Mouse (Mus musculus) MEL (cell line): ENCODE results near the gene Dnm2. TPM values are rescaled to one million over a fixed set of nuclear protein-coding genes. Genes with fewer than 3 reads are reported as not detected.

Source experiments
- DNase-seq: peaks from one replicate; pipeline ENCODE4 v3.0.0; 2011; ENCODE audit warnings: low read depth, low spot score
- H3K27ac ChIP-seq: 2 replicates; pipeline ENCODE4 v1.5.1; 2012; ENCODE audit warnings: low read depth, mild to moderate bottlenecking, control low read depth, low read length, moderate library complexity; ENCODE audit not compliant: control insufficient read depth
- H3K27me3 ChIP-seq, 2 experiments: fragments of 150-350 bp in 1 of 2; sonication (generic) in 1 of 2; 2 replicates each; pipeline ENCODE4 v1.6.1; 2012; ENCODE audit warnings: low read length in 2 of 2, mild to moderate bottlenecking in 2 of 2, improper control_type of control experiment in 1 of 2, moderate library complexity in 1 of 2; ENCODE audit not compliant: insufficient read depth in 2 of 2, control insufficient read depth in 1 of 2
- H3K36me3 ChIP-seq, 2 experiments: 2 replicates each; pipeline ENCODE4 v1.6.1; 2012 to 2014; ENCODE audit warnings: low read length in 2 of 2, improper control_type of control experiment in 1 of 2, inconsistent platforms in 1 of 2, mild to moderate bottlenecking in 1 of 2; ENCODE audit not compliant: insufficient read depth in 2 of 2, control insufficient read depth in 1 of 2
- H3K4me1 ChIP-seq, 2 experiments: fragments of 150-350 bp in 1 of 2; sonication (generic) in 1 of 2; 2 replicates each; pipeline ENCODE4 v1.6.1; 2012; ENCODE audit warnings: low read length in 2 of 2, improper control_type of control experiment in 1 of 2, mild to moderate bottlenecking in 1 of 2; ENCODE audit not compliant: insufficient read depth in 2 of 2, control insufficient read depth in 1 of 2
- H3K4me3 ChIP-seq, 2 experiments: fragments of 150-350 bp in 1 of 2; sonication (generic) in 1 of 2; 2 replicates each; pipeline ENCODE4 v1.5.1; 2012; ENCODE audit warnings: low read depth in 2 of 2, low read length in 2 of 2, mild to moderate bottlenecking in 2 of 2, moderate library complexity in 2 of 2, control low read depth in 1 of 2, improper control_type of control experiment in 1 of 2; ENCODE audit not compliant: control insufficient read depth in 1 of 2, insufficient read depth in 1 of 2
- H3K79me2 ChIP-seq: 2 replicates; pipeline ENCODE4 v1.6.1; 2012; ENCODE audit warnings: mild to moderate bottlenecking, low read length, moderate library complexity; ENCODE audit not compliant: control insufficient read depth, poor library complexity, insufficient read depth
- H3K9ac ChIP-seq: 2 replicates; pipeline ENCODE4 v1.6.1; 2012; ENCODE audit warnings: low read depth, mild to moderate bottlenecking, control low read depth, low read length, moderate library complexity; ENCODE audit not compliant: control insufficient read depth, poor library complexity, severe bottlenecking
- H3K9me3 ChIP-seq: fragments of 150-350 bp; sonication (generic); replicated peaks from 2 replicates; pipeline ENCODE4 v1.6.1; 2012; ENCODE audit warnings: mild to moderate bottlenecking, low read length, improper control_type of control experiment, moderate library complexity; ENCODE audit not compliant: insufficient read depth
- BHLHE40 ChIP-seq: IDR thresholded peaks from 2 replicates; pipeline ENCODE4 v1.6.1; 2012; ENCODE audit warnings: low read depth, mild to moderate bottlenecking, inconsistent platforms, low read length, improper control_type of control experiment, borderline replicate concordance
- CHD1 ChIP-seq: IDR thresholded peaks from 2 replicates; pipeline ENCODE4 v1.6.1; 2012; ENCODE audit warnings: low read depth, mild to moderate bottlenecking, inconsistent platforms, low read length, improper control_type of control experiment
- CHD2 ChIP-seq: IDR thresholded peaks from 2 replicates; pipeline ENCODE4 v1.6.1; 2011; ENCODE audit warnings: low read length, improper control_type of control experiment
- CTCF ChIP-seq, 3 experiments: IDR thresholded peaks in 2 of 3; conservative IDR thresholded peaks in 1 of 3; 2 replicates each; pipeline ENCODE4 v1.5.1; 2011 to 2012; ENCODE audit warnings: low read length in 3 of 3, low read depth in 2 of 3, mild to moderate bottlenecking in 2 of 3, improper control_type of control experiment in 1 of 3, inconsistent platforms in 1 of 3, mixed read lengths in 1 of 3, moderate library complexity in 1 of 3; ENCODE audit not compliant: control insufficient read depth in 1 of 3, insufficient read depth in 1 of 3, poor library complexity in 1 of 3, severe bottlenecking in 1 of 3
- E2F4 ChIP-seq: IDR thresholded peaks from 2 replicates; pipeline ENCODE4 v1.6.1; 2011; ENCODE audit warnings: low read depth, low read length, improper control_type of control experiment, borderline replicate concordance
- EP300 ChIP-seq, 2 experiments: IDR thresholded peaks; 2 replicates each; pipeline ENCODE4 v1.6.1; 2011; ENCODE audit warnings: improper control_type of control experiment in 2 of 2, low read length in 2 of 2, low read depth in 1 of 2, mild to moderate bottlenecking in 1 of 2
- GABPA ChIP-seq: IDR thresholded peaks from 2 replicates; pipeline ENCODE4 v1.6.1; 2012; ENCODE audit warnings: low read depth, mild to moderate bottlenecking, inconsistent platforms, low read length, improper control_type of control experiment, moderate library complexity
- GATA1 ChIP-seq: IDR thresholded peaks from 2 replicates; pipeline ENCODE4 v1.6.1; 2011; ENCODE audit warnings: low read depth, low read length, improper control_type of control experiment
- HCFC1 ChIP-seq: IDR thresholded peaks from 2 replicates; pipeline ENCODE4 v1.6.1; 2012; ENCODE audit warnings: low read depth, mild to moderate bottlenecking, inconsistent platforms, low read length, improper control_type of control experiment, moderate library complexity
- JUND ChIP-seq: IDR thresholded peaks from 2 replicates; pipeline ENCODE4 v1.6.1; 2011; ENCODE audit warnings: low read depth, mild to moderate bottlenecking, improper control_type of control experiment, low read length
- MAFK ChIP-seq: IDR thresholded peaks from 2 replicates; pipeline ENCODE4 v1.6.1; 2011; ENCODE audit warnings: low read depth, mild to moderate bottlenecking, low read length, improper control_type of control experiment, borderline replicate concordance
- MAX ChIP-seq: IDR thresholded peaks from 2 replicates; pipeline ENCODE4 v1.6.1; 2011; ENCODE audit warnings: low read length, improper control_type of control experiment
- MEF2A ChIP-seq: IDR thresholded peaks from 2 replicates; pipeline ENCODE4 v1.6.1; 2014; ENCODE audit warnings: low read depth, mild to moderate bottlenecking, inconsistent platforms, low read length, improper control_type of control experiment; ENCODE audit not compliant: poor library complexity, insufficient replicate concordance, severe bottlenecking; ENCODE audit errors: extremely low read depth
- MYC ChIP-seq: IDR thresholded peaks from 2 replicates; pipeline ENCODE4 v1.6.1; 2011; ENCODE audit warnings: low read depth, mild to moderate bottlenecking, low read length, improper control_type of control experiment, moderate library complexity
- NELFE ChIP-seq: IDR thresholded peaks from 2 replicates; pipeline ENCODE4 v1.6.1; 2011; ENCODE audit warnings: low read depth, low read length, improper control_type of control experiment
- POLR2A ChIP-seq, 2 experiments: IDR thresholded peaks; 2 replicates each; pipeline ENCODE4 v1.6.1; 2011 to 2012; ENCODE audit warnings: low read length in 2 of 2, mild to moderate bottlenecking in 2 of 2, control low read depth in 1 of 2, improper control_type of control experiment in 1 of 2, low read depth in 1 of 2, moderate library complexity in 1 of 2; ENCODE audit not compliant: control insufficient read depth in 1 of 2, insufficient read depth in 1 of 2, poor library complexity in 1 of 2
- POLR2AphosphoS2 ChIP-seq: IDR thresholded peaks from 2 replicates; pipeline ENCODE4 v1.6.1; 2011; ENCODE audit warnings: low read length, improper control_type of control experiment
- RAD21 ChIP-seq: IDR thresholded peaks from 2 replicates; pipeline ENCODE4 v1.6.1; 2011; ENCODE audit warnings: mild to moderate bottlenecking, low read depth, low read length, improper control_type of control experiment
- SIN3A ChIP-seq: IDR thresholded peaks from 2 replicates; pipeline ENCODE4 v1.6.1; 2012; ENCODE audit warnings: low read length, improper control_type of control experiment, inconsistent platforms
- SMC3 ChIP-seq: IDR thresholded peaks from 2 replicates; pipeline ENCODE4 v1.6.1; 2011; ENCODE audit warnings: low read depth, low read length, improper control_type of control experiment
- TAL1 ChIP-seq: IDR thresholded peaks from 2 replicates; pipeline ENCODE4 v1.6.1; 2012; ENCODE audit warnings: mild to moderate bottlenecking, inconsistent platforms, low read length, moderate library complexity, mixed read lengths
- TCF12 ChIP-seq: IDR thresholded peaks from 2 replicates; pipeline ENCODE4 v1.6.1; 2014; ENCODE audit warnings: low read depth, mild to moderate bottlenecking, inconsistent platforms, low read length, improper control_type of control experiment, moderate library complexity
- UBTF ChIP-seq: IDR thresholded peaks from 2 replicates; pipeline ENCODE4 v1.6.1; 2012; ENCODE audit warnings: low read depth, mild to moderate bottlenecking, inconsistent platforms, low read length, improper control_type of control experiment, moderate library complexity, borderline replicate concordance; ENCODE audit not compliant: insufficient read depth
- USF1 ChIP-seq: IDR thresholded peaks from 2 replicates; pipeline ENCODE4 v1.6.1; 2014; ENCODE audit warnings: low read depth, mild to moderate bottlenecking, inconsistent platforms, low read length, improper control_type of control experiment, moderate library complexity
- ZC3H11A ChIP-seq: IDR thresholded peaks from 2 replicates; pipeline ENCODE4 v1.6.1; 2012; ENCODE audit warnings: low read depth, mild to moderate bottlenecking, inconsistent platforms, low read length, improper control_type of control experiment
- ZKSCAN1 ChIP-seq: IDR thresholded peaks from 2 replicates; pipeline ENCODE4 v1.6.1; 2012; ENCODE audit warnings: low read depth, mild to moderate bottlenecking, inconsistent platforms, low read length, improper control_type of control experiment, moderate library complexity
- ZNF384 ChIP-seq: IDR thresholded peaks from 2 replicates; pipeline ENCODE4 v1.6.1; 2012; ENCODE audit warnings: low read depth, mild to moderate bottlenecking, inconsistent platforms, low read length, improper control_type of control experiment
- polyA plus RNA-seq, 2 experiments: library from polyadenylated mRNA; stranded (reverse) in 1 of 2; unstranded in 1 of 2; fragments of >175 nt in 1 of 2; fragments of >200 nt in 1 of 2; gene quantifications; 2 replicates each; pipeline versions ENCODE4 v1.2.1 to v1.2.4; 2012; ENCODE audit warnings: low replicate concordance in 2 of 2, low read depth in 1 of 2; ENCODE audit not compliant: insufficient read length in 2 of 2, insufficient read depth in 1 of 2, missing spikeins in 1 of 2
- total RNA-seq: library from RNA; depleted of rRNA; stranded (reverse); fragments of 300-350 nt; gene quantifications from 2 replicates; pipeline ENCODE4 v1.2.3, GENCODE M21; 2012

Gene Dnm2
- total and polyA plus RNA-seq, 3 experiments: 117 to 832 (median 237) TPM

- no peaks in the 10 kb centered on the region for H3K27me3 ChIP-seq
- no peaks in the 10 kb centered on the region for H3K79me2 ChIP-seq
- no peak overlapping the region for H3K27ac ChIP-seq
- no peaks in the 10 kb centered on the region for H3K9me3 ChIP-seq
- DNase-seq: peak; percentile 84
- no peak overlapping the region for H3K4me3 ChIP-seq
- H3K36me3 ChIP-seq: peaks cover 0 to 57% of the 10 kb centered on the region in 2 experiments; a peak in 2 of 4 replicates
- H3K4me1 ChIP-seq: no peaks in the 10 kb centered on the region
- H3K9ac ChIP-seq: no peak overlapping the region
- TF ChIP-seq TCF12: no peak
- TF ChIP-seq RAD21: peak; percentile 80
- TF ChIP-seq E2F4: no peak
- no peak for TF ChIP-seq UBTF
- TF ChIP-seq NELFE: no peak
- no peak for TF ChIP-seq CHD2
- peak; percentile 66 for TF ChIP-seq ZC3H11A
- TF ChIP-seq POLR2A (IDR thresholded peaks at IDR 0.05; ENCODE audit: control insufficient read depth in 1 of 2, insufficient read depth in 1 of 2, low read depth in 1 of 2, low read length in 2 of 2, poor library complexity in 1 of 2): no peak
- peak; percentile 78 for TF ChIP-seq SMC3
- no peak for TF ChIP-seq BHLHE40
- peak; percentile 77 to 93 (median 80) for TF ChIP-seq CTCF (IDR thresholded peaks at IDR 0.05 in 2 of 3, conservative IDR thresholded peaks at IDR 0.05 in 1 of 3; ENCODE audit: control insufficient read depth in 1 of 3, insufficient read depth in 1 of 3, low read depth in 2 of 3, low read length in 3 of 3, poor library complexity in 1 of 3, severe bottlenecking in 1 of 3)
- no peak for TF ChIP-seq MEF2A
- no peak for TF ChIP-seq MYC
- TF ChIP-seq GATA1: no peak
- no peak for TF ChIP-seq USF1
- TF ChIP-seq POLR2AphosphoS2: 0 out of 2 replicates have a peak, but pooled peaks have one; percentile 27
- TF ChIP-seq JUND: no peak
- peak; percentile 83 for TF ChIP-seq ZNF384
- TF ChIP-seq SIN3A: peak; percentile 30; the same call in 1 of the 2 replicates
- no peak for TF ChIP-seq HCFC1
- TF ChIP-seq CHD1: no peak
- no peak for TF ChIP-seq TAL1
- TF ChIP-seq GABPA: no peak
- no peak for TF ChIP-seq ZKSCAN1
- TF ChIP-seq EP300 (IDR thresholded peaks at IDR 0.05; ENCODE audit: low read depth in 1 of 2, low read length in 2 of 2): no peak
- no peak for TF ChIP-seq MAFK
- TF ChIP-seq MAX: no peak
These were observed 44.6 kb downstream of the Dnm2 start for GRCm38 (mm10) chr9:21469032-21470024.
